Mouse (Mus musculus): ENCODE measurements around the gene Cttnbp2nl. TPM values are rescaled to one million over a fixed set of nuclear protein-coding genes. Genes with fewer than 3 reads are reported as not detected.

The Cttnbp2nl gene
- polyA plus RNA-seq, 1 experiment from 2014 or later = 38.2 TPM

DNA sequence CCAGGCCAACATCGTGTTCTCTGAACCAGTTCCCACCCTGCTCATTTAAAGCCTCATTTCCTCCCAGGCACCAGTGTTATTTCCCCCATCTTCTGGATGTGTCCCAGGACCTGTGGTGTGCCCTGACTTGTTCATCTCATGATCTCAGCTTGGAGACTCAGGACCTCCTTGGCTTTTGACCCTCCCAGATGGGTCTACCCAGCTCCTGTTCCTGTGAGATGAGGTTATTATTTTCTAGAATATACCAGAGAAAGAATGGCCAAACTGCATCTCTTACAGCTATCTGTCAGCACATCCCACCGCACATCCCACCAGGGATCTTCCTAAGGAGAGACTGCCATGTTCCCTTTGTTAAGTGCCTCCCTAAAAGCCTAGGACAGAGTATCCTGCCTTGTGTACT is 35.7 kb upstream of the Cttnbp2nl start:
- H3K4me3 ChIP-seq (ENCODE audit: low read length) = no peak overlapping the region
- no peak for ATAC-seq (ENCODE audit: low read depth)
- no peaks in the 10 kb centered on the region for H3K27me3 ChIP-seq (ENCODE audit: control insufficient read depth, insufficient read depth, low read depth, low read length)
- H3K4me1 ChIP-seq (replicated peaks; ENCODE audit: control insufficient read depth, insufficient read depth, low read length) = no peaks in the 10 kb centered on the region
- H3K9ac ChIP-seq (ENCODE audit: low read length) = no peak overlapping the region
- no peaks in the 10 kb centered on the region for H3K36me3 ChIP-seq (ENCODE audit: control insufficient read depth, insufficient read depth, low read length)
- WGBS = 77% methylated on average over 2 of the region's 2 CpGs
- H3K4me2 ChIP-seq (ENCODE audit: low read depth, low read length) = no peak overlapping the region
- H3K27ac ChIP-seq (ENCODE audit: low read length) = no peak overlapping the region
- no peaks in the 10 kb centered on the region for H3K9me3 ChIP-seq (ENCODE audit: control insufficient read depth, low read length)

DNA sequence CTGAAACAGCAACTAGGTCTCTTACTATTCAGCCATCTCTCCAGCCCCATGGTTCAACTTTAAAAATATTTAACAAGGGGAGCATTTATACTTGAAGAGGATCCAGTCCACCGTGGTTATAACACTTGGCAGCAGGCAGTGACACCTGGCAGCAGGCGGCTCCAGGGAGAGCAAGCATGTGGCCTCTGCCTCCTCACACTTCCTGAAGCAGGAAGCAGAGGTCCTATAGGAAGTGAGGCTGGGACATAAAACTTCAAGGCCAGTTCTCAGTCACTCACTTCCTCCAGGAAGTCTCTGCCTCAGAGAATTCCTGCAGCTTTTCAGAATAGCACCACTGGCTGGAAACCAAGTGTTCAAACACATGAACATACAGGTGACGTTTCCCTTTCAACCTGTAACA is 34.4 kb upstream of the Cttnbp2nl start:
- Histone ChIP-seq H3K9ac (ENCODE audit: low read length) (no peak overlapping the region), H3K9me3 (ENCODE audit: control insufficient read depth, low read length) (no peaks in the 10 kb centered on the region), H3K27me3 (ENCODE audit: control insufficient read depth, insufficient read depth, low read depth, low read length) (no peaks in the 10 kb centered on the region), H3K36me3 (ENCODE audit: control insufficient read depth, insufficient read depth, low read length) (no peaks in the 10 kb centered on the region), H3K27ac (ENCODE audit: low read length) (peak overlapping the region; percentile 51), H3K4me1 (replicated peaks; ENCODE audit: control insufficient read depth, insufficient read depth, low read length) (no peaks in the 10 kb centered on the region), H3K4me3 (ENCODE audit: low read length) (no peak overlapping the region), H3K4me2 (ENCODE audit: low read depth, low read length) (no peak overlapping the region)
- peak; percentile 75 for ATAC-seq (ENCODE audit: low read depth)
- WGBS = 20% methylated on average over 3 of the region's 3 CpGs

DNA sequence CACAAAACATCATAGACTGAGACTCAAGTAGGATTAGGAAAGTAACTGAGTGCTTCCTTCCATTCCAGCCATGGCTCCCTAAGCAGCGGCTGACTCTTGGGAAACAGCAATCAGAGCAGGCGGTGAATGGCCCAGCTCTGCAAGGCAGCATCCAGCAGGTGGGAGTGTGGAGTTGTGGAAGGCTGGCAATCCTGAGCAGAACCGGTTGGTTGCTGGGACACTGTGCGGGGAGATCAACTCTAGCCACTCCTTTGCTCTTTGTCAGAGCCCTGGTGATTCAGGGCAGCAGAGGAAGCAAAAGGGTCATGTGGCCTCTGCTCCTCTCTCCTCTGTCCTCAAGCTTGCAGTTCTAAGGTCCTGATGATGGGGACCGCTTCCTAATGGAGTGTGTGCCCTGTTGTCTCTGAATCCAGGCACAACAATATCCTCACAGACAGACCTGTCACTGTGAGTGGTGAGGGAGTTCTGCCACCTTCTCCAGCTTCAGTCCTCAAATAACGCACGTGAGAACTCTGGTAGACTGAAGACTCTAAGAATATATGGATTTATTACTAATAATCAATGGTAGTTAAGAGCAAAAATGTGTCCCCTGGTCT is 25.4 kb upstream of the Cttnbp2nl start:
- Histone ChIP-seq H3K4me1 (replicated peaks; ENCODE audit: control insufficient read depth, insufficient read depth, low read length) (no peaks in the 10 kb centered on the region), H3K27ac (ENCODE audit: low read length) (no peak overlapping the region), H3K36me3 (ENCODE audit: control insufficient read depth, insufficient read depth, low read length) (no peaks in the 10 kb centered on the region), H3K4me3 (ENCODE audit: low read length) (no peak overlapping the region), H3K9ac (ENCODE audit: low read length) (no peak overlapping the region), H3K27me3 (ENCODE audit: control insufficient read depth, insufficient read depth, low read depth, low read length) (no peaks in the 10 kb centered on the region), H3K4me2 (ENCODE audit: low read depth, low read length) (no peak overlapping the region), H3K9me3 (ENCODE audit: control insufficient read depth, low read length) (no peaks in the 10 kb centered on the region)
- ATAC-seq (ENCODE audit: low read depth) = peak; percentile 91
- 19% methylated on average over 7 of the region's 7 CpGs for WGBS

DNA sequence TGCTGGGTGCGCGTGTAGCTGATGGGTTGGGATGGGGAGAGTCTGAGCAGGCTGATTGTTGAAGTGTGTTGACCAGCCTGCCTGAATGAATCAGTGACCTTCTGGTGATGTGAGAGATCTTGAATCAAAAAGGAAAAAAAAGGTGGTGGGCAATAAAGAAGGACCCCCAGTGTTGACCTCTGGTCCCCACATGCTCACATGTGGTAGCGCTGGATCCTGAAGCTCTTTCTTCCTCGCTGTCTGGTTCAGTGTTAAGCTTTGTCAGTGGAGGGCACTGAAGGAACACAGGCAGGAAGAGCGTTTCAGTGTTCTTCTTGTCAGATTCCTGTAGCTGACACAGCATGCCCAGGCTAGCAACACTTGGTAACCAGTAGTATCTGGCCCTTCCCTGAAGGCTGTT is 22.9 kb upstream of the Cttnbp2nl start:
- no peak overlapping the region for H3K27ac ChIP-seq (ENCODE audit: low read length)
- H3K9me3 ChIP-seq (ENCODE audit: control insufficient read depth, low read length) = no peaks in the 10 kb centered on the region
- ATAC-seq (ENCODE audit: low read depth) = no peak
- H3K36me3 ChIP-seq (ENCODE audit: control insufficient read depth, insufficient read depth, low read length) = no peaks in the 10 kb centered on the region
- no peak overlapping the region for H3K9ac ChIP-seq (ENCODE audit: low read length)
- H3K27me3 ChIP-seq (ENCODE audit: control insufficient read depth, insufficient read depth, low read depth, low read length) = no peaks in the 10 kb centered on the region
- whole genome bisulfite sequencing = 88% methylated on average over 5 of the region's 5 CpGs
- H3K4me1 ChIP-seq (replicated peaks; ENCODE audit: control insufficient read depth, insufficient read depth, low read length) = no peaks in the 10 kb centered on the region
- H3K4me2 ChIP-seq (ENCODE audit: low read depth, low read length) = no peak overlapping the region
- H3K4me3 ChIP-seq (ENCODE audit: low read length) = no peak overlapping the region

DNA sequence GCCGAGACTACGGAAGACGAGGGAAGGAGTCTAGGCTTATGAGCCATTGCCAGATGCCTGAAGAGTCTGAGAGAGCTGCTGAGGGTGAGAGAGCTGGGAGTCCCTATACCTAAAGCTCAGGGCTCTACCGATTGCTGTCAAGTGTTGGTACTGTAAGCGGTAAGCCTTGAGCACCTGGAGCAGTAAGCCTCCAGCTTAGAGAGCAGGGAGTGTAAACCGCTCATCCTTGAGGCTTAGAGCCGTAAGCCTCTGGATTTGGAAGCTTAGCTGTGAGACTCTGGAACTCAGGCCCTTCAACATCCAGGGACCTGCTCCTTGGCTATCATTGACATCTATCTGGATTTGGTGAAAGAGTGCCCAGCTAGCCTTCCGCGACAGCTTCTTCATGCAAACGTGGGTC is 19.6 kb upstream of the Cttnbp2nl start:
- H3K36me3 ChIP-seq (ENCODE audit: control insufficient read depth, insufficient read depth, low read length) = no peaks in the 10 kb centered on the region
- no peak overlapping the region for H3K27ac ChIP-seq (ENCODE audit: low read length)
- H3K9me3 ChIP-seq (ENCODE audit: control insufficient read depth, low read length) = no peaks in the 10 kb centered on the region
- 86% methylated on average over 10 of the region's 10 CpGs for WGBS
- no peak overlapping the region for H3K4me2 ChIP-seq (ENCODE audit: low read depth, low read length)
- no peak for ATAC-seq (ENCODE audit: low read depth)
- no peaks in the 10 kb centered on the region for H3K4me1 ChIP-seq (replicated peaks; ENCODE audit: control insufficient read depth, insufficient read depth, low read length)
- no peaks in the 10 kb centered on the region for H3K27me3 ChIP-seq (ENCODE audit: control insufficient read depth, insufficient read depth, low read depth, low read length)
- no peak overlapping the region for H3K4me3 ChIP-seq (ENCODE audit: low read length)
- no peak overlapping the region for H3K9ac ChIP-seq (ENCODE audit: low read length)

DNA sequence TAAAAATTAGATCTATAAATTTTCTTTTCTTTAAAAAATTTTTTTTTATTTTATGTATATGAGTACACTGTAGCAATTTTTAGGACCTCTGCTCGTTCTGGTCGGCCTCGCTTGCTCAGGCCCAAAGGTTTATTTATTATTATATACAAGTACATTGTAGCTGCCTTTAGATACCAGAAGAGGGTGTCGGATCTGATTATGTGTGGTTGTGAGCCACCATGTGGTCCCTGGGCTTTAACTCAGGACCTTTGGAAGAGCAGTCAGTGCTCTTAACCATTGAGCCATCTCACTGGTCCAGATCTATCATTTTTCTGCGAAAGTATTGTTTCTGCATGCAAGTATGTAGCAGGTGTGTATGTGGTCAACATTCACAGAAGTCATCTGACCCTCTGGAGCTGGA is 18.3 kb upstream of the Cttnbp2nl start:
- Histone ChIP-seq H3K4me1 (replicated peaks; ENCODE audit: control insufficient read depth, insufficient read depth, low read length) (no peaks in the 10 kb centered on the region), H3K36me3 (ENCODE audit: control insufficient read depth, insufficient read depth, low read length) (no peaks in the 10 kb centered on the region), H3K4me2 (ENCODE audit: low read depth, low read length) (no peak overlapping the region), H3K27ac (ENCODE audit: low read length) (no peak overlapping the region), H3K9ac (ENCODE audit: low read length) (no peak overlapping the region), H3K27me3 (ENCODE audit: control insufficient read depth, insufficient read depth, low read depth, low read length) (no peaks in the 10 kb centered on the region), H3K4me3 (ENCODE audit: low read length) (no peak overlapping the region), H3K9me3 (ENCODE audit: control insufficient read depth, low read length) (no peaks in the 10 kb centered on the region)
- WGBS = 68% methylated on average over 5 of the region's 5 CpGs
- ATAC-seq (ENCODE audit: low read depth) = no peak

DNA sequence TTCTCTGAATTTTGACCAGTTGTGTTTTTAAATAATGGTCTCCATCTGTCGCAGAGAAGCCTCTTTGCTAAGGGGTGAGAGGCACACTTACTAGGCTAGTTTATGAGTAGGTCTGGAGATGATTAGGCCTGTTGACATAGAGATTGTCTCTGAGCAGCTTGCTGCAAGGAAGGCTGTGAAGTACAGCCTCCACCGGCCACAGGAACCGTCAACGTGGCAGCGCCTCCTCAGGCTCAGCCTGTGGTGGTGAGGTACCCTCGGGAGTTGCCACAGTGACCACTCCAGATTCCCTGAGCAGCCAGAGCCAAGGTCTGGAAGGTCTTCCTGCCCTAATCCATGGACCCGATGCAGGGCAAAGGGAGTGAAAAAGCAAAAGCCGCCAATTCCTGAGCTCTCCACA is 17.6 kb upstream of the Cttnbp2nl start:
- Histone ChIP-seq H3K27me3 (ENCODE audit: control insufficient read depth, insufficient read depth, low read depth, low read length) (no peaks in the 10 kb centered on the region), H3K36me3 (ENCODE audit: control insufficient read depth, insufficient read depth, low read length) (no peaks in the 10 kb centered on the region), H3K4me2 (ENCODE audit: low read depth, low read length) (no peak overlapping the region), H3K9ac (ENCODE audit: low read length) (no peak overlapping the region), H3K9me3 (ENCODE audit: control insufficient read depth, low read length) (no peaks in the 10 kb centered on the region), H3K4me1 (replicated peaks; ENCODE audit: control insufficient read depth, insufficient read depth, low read length) (no peaks in the 10 kb centered on the region), H3K27ac (ENCODE audit: low read length) (no peak overlapping the region), H3K4me3 (ENCODE audit: low read length) (no peak overlapping the region)
- 56% methylated on average over 8 of the region's 8 CpGs for WGBS
- ATAC-seq (ENCODE audit: low read depth) = no peak

DNA sequence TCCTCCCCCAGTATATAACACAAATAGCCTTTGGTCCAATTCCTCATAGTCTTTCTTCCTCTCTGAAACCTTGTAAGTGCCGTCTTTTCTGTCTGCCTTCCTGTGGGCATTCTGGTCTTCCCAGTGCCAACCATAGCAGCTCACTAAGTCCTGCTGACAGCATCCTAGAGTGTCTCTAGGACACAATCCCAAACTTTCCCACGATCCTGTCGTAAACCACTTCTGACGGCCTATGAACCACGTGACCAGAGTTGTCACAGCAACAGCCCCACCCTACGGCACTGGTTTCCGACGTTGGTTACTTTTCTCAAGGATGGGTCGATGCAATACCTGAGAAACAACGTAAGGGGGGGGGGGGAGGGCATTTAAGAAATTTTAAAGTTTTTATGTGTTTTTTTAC is 13.6 kb upstream of the Cttnbp2nl start, which contains the start of gene 4930564D02Rik:
4930564D02Rik (plus strand) TSS at position 301 of the 400 bp plus-strand sequence.
- no peak within 1 kb of the TSS for H3K27ac ChIP-seq (ENCODE audit: low read length)
- no peaks in the 10 kb centered on the region for H3K36me3 ChIP-seq (ENCODE audit: control insufficient read depth, insufficient read depth, low read length)
- WGBS = 73% methylated on average over 10 of the region's 10 CpGs
- H3K4me3 ChIP-seq (ENCODE audit: low read length) = no peak within 1 kb of the TSS
- no peak within 1 kb of the TSS for H3K4me2 ChIP-seq (ENCODE audit: low read depth, low read length)
- no peaks in the 10 kb centered on the region for H3K27me3 ChIP-seq (ENCODE audit: control insufficient read depth, insufficient read depth, low read depth, low read length)
- no peak for ATAC-seq (ENCODE audit: low read depth)
- no peaks in the 10 kb centered on the region for H3K4me1 ChIP-seq (replicated peaks; ENCODE audit: control insufficient read depth, insufficient read depth, low read length)
- no peaks in the 10 kb centered on the region for H3K9me3 ChIP-seq (ENCODE audit: control insufficient read depth, low read length)
- no peak within 1 kb of the TSS for H3K9ac ChIP-seq (ENCODE audit: low read length)

DNA sequence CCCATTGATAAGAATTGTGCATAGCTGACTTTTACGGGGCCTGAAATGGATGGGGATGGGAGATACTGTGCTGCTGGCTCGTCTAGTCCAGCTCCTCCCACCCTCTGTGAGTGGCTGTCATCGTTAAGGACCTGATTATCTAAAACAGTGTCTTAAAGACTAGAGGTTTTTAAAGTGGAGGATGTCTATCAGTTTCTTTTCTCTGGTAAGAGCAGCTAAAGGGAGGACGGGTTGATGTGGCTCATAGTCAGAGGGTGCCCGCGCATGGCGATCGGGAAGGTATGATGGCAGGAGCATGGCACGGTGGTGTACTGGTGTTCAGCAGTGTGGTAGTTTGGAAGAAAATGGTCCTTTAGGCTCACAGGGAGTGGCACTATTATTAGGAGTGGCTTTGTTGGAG is 9.7 kb upstream of the Cttnbp2nl start:
- Histone ChIP-seq H3K9ac (ENCODE audit: low read length) (no peak overlapping the region), H3K36me3 (ENCODE audit: control insufficient read depth, insufficient read depth, low read length) (no peaks in the 10 kb centered on the region), H3K9me3 (ENCODE audit: control insufficient read depth, low read length) (no peaks in the 10 kb centered on the region), H3K4me2 (ENCODE audit: low read depth, low read length) (no peak overlapping the region), H3K4me1 (replicated peaks; ENCODE audit: control insufficient read depth, insufficient read depth, low read length) (no peaks in the 10 kb centered on the region), H3K4me3 (ENCODE audit: low read length) (no peak overlapping the region), H3K27ac (ENCODE audit: low read length) (no peak overlapping the region), H3K27me3 (ENCODE audit: control insufficient read depth, insufficient read depth, low read depth, low read length) (peaks cover 6% of the 10 kb centered on the region)
- 75% methylated on average over 9 of the region's 9 CpGs for WGBS
- no peak for ATAC-seq (ENCODE audit: low read depth)

DNA sequence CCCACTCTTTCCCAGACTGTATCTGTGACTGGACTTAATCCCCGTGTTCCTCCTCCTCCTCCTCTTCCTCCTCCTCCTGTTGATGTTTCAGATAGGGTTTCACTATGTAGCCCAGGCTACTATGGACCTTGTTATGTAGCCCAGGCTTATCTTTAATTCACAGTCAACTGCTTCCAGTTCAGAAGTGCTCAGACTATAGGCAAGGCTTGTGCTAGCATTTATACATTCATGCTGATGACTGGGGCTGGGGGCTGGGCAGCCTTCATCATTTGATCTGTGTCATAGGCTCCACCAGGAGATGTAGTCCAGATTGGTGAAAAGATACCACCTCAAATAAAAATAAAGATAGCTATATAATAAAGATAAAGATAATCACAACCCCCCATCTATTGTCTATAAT is 9.0 kb upstream of the Cttnbp2nl start:
- no peaks in the 10 kb centered on the region for H3K9me3 ChIP-seq (ENCODE audit: control insufficient read depth, low read length)
- H3K4me3 ChIP-seq (ENCODE audit: low read length) = no peak overlapping the region
- peaks cover 6% of the 10 kb centered on the region for H3K27me3 ChIP-seq (ENCODE audit: control insufficient read depth, insufficient read depth, low read depth, low read length)
- no peak for ATAC-seq (ENCODE audit: low read depth)
- H3K9ac ChIP-seq (ENCODE audit: low read length) = no peak overlapping the region
- WGBS = 53% methylated on average over 1 of the region's 1 CpGs
- H3K4me1 ChIP-seq (replicated peaks; ENCODE audit: control insufficient read depth, insufficient read depth, low read length) = no peaks in the 10 kb centered on the region
- H3K27ac ChIP-seq (ENCODE audit: low read length) = no peak overlapping the region
- no peaks in the 10 kb centered on the region for H3K36me3 ChIP-seq (ENCODE audit: control insufficient read depth, insufficient read depth, low read length)
- H3K4me2 ChIP-seq (ENCODE audit: low read depth, low read length) = no peak overlapping the region
